Mouse (Mus musculus): ENCODE measurements around the gene Tbrg1. TPM values are rescaled to one million over a fixed set of nuclear protein-coding genes. Genes with fewer than 3 reads are reported as not detected.

The Tbrg1 gene
- polyA plus RNA-seq, 1 experiment from 2014 or later: 79.2 TPM

- H3K4me1 ChIP-seq (replicated peaks; ENCODE audit: control insufficient read depth, insufficient read depth, low read length): peaks cover 4% of the 10 kb centered on the region
- no peaks in the 10 kb centered on the region for H3K9me3 ChIP-seq (ENCODE audit: control insufficient read depth, low read length)
- H3K27me3 ChIP-seq (replicated peaks; ENCODE audit: control insufficient read depth, insufficient read depth, low read length): no peaks in the 10 kb centered on the region
- ATAC-seq: no peak
- H3K9ac ChIP-seq (replicated peaks; ENCODE audit: low read depth, low read length): no peak overlapping the region
- no peak overlapping the region for H3K4me3 ChIP-seq (replicated peaks; ENCODE audit: low read length)
- WGBS: 70% methylated on average over 4 of the region's 4 CpGs
- no peak overlapping the region for H3K27ac ChIP-seq (ENCODE audit: low read length)
- H3K4me2 ChIP-seq (ENCODE audit: low read length): no peak overlapping the region
- H3K36me3 ChIP-seq (ENCODE audit: control insufficient read depth, insufficient read depth): no peaks in the 10 kb centered on the region
Measured at GRCm38 (mm10) chr9:37609558-37609957, 47.6 kb downstream of the Tbrg1 start.

DNA sequence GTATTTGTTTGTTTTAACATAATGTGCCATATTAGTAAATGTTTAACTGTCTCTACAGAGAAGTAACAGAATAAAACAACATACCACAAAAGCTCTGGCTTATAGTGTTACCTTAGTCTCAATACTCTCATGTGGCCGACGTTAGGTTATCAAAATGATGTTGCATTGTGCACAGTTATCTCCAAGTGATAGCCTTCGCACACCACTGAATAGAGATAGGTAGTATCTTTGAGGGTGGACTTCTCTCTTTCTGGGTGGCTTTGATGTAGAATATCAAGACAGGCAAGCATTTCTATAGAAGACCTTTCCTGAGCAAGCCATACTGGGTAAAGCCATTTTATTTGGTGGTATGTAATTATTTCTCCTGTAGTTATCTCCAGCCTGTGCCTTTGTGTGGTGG, 52.0 kb downstream of the Tbrg1 start:
- H3K27ac ChIP-seq (ENCODE audit: low read length): no peak overlapping the region
- H3K4me3 ChIP-seq (replicated peaks; ENCODE audit: low read length): no peak overlapping the region
- H3K27me3 ChIP-seq (replicated peaks; ENCODE audit: control insufficient read depth, insufficient read depth, low read length): no peaks in the 10 kb centered on the region
- no peaks in the 10 kb centered on the region for H3K36me3 ChIP-seq (ENCODE audit: control insufficient read depth, insufficient read depth)
- H3K4me2 ChIP-seq (ENCODE audit: low read length): no peak overlapping the region
- WGBS: 93% methylated on average over 3 of the region's 3 CpGs
- no peak overlapping the region for H3K9ac ChIP-seq (replicated peaks; ENCODE audit: low read depth, low read length)
- H3K4me1 ChIP-seq (replicated peaks; ENCODE audit: control insufficient read depth, insufficient read depth, low read length): no peaks in the 10 kb centered on the region
- H3K9me3 ChIP-seq (ENCODE audit: control insufficient read depth, low read length): no peaks in the 10 kb centered on the region
- ATAC-seq: no peak

GRCm38 (mm10) chr9:37600538-37601205, 56.4 kb downstream of the Tbrg1 start:
- H3K27me3 ChIP-seq (replicated peaks; ENCODE audit: control insufficient read depth, insufficient read depth, low read length): no peaks in the 10 kb centered on the region
- no peak overlapping the region for H3K9ac ChIP-seq (replicated peaks; ENCODE audit: low read depth, low read length)
- WGBS: 97% methylated on average over 2 of the region's 2 CpGs
- no peaks in the 10 kb centered on the region for H3K36me3 ChIP-seq (ENCODE audit: control insufficient read depth, insufficient read depth)
- no peak overlapping the region for H3K4me3 ChIP-seq (replicated peaks; ENCODE audit: low read length)
- H3K27ac ChIP-seq (ENCODE audit: low read length): no peak overlapping the region
- no peak overlapping the region for H3K4me2 ChIP-seq (ENCODE audit: low read length)
- no peak for ATAC-seq
- no peaks in the 10 kb centered on the region for H3K9me3 ChIP-seq (ENCODE audit: control insufficient read depth, low read length)
- H3K4me1 ChIP-seq (replicated peaks; ENCODE audit: control insufficient read depth, insufficient read depth, low read length): no peaks in the 10 kb centered on the region

Other genes starting within 250 kb of the Tbrg1 start
- gene Robo3, start 224.1 kb downstream of the Tbrg1 start, polyA plus RNA-seq (2015; fragmentation: Nextera tagmentation; extraction: Ambion mirVana): 1.1 and 3.3 TPM in 2 replicates
- 34.0 and 34.8 TPM in 2 replicates for gene Msantd2, start 168.0 kb downstream of the Tbrg1 start, polyA plus RNA-seq (2015; fragmentation: Nextera tagmentation; extraction: Ambion mirVana)
- gene Esam, start 129.2 kb downstream of the Tbrg1 start, polyA plus RNA-seq (2015; fragmentation: Nextera tagmentation; extraction: Ambion mirVana): 42.4 and 44.6 TPM in 2 replicates
- gene Vsig2, start 118.1 kb downstream of the Tbrg1 start, polyA plus RNA-seq (2015; fragmentation: Nextera tagmentation; extraction: Ambion mirVana): 0.86 and 0.89 TPM in 2 replicates
- 19.0 and 25.9 TPM in 2 replicates for gene Nrgn, start 104.4 kb downstream of the Tbrg1 start, polyA plus RNA-seq (2015; fragmentation: Nextera tagmentation; extraction: Ambion mirVana)
- gene Siae, start 101.6 kb downstream of the Tbrg1 start, polyA plus RNA-seq (2015; fragmentation: Nextera tagmentation; extraction: Ambion mirVana): 9.2 and 9.4 TPM in 2 replicates
- 6.1 and 6.9 TPM in 2 replicates for gene Spa17, start 43.6 kb downstream of the Tbrg1 start, polyA plus RNA-seq (2015; fragmentation: Nextera tagmentation; extraction: Ambion mirVana)
- gene Panx3, start 11.9 kb upstream of the Tbrg1 start, polyA plus RNA-seq (2015; fragmentation: Nextera tagmentation; extraction: Ambion mirVana): 0.96 TPM in 1 of 2 replicates, not detected in the other
- not detected in 2 replicates for gene Olfr160, start 58.9 kb upstream of the Tbrg1 start, polyA plus RNA-seq (2015; fragmentation: Nextera tagmentation; extraction: Ambion mirVana)
- not detected in 2 replicates for gene Olfr874, start 87.8 kb upstream of the Tbrg1 start, polyA plus RNA-seq (2015; fragmentation: Nextera tagmentation; extraction: Ambion mirVana)
- not detected in 2 replicates for gene Olfr875, start 114.5 kb upstream of the Tbrg1 start, polyA plus RNA-seq (2015; fragmentation: Nextera tagmentation; extraction: Ambion mirVana)
- not detected in 2 replicates for gene Olfr876, start 145.7 kb upstream of the Tbrg1 start, polyA plus RNA-seq (2015; fragmentation: Nextera tagmentation; extraction: Ambion mirVana)
- gene Olfr877, start 197.0 kb upstream of the Tbrg1 start, polyA plus RNA-seq (2015; fragmentation: Nextera tagmentation; extraction: Ambion mirVana): not detected in 2 replicates
- gene Olfr145, start 239.4 kb upstream of the Tbrg1 start, polyA plus RNA-seq (2015; fragmentation: Nextera tagmentation; extraction: Ambion mirVana): not detected in 2 replicates